Mouse (Mus musculus) CH12.LX (cell line): Measurements from ENCODE around the gene Tas2r143.

Experiments
- MAX ChIP-seq: IDR thresholded peaks from 2 replicates; pipeline ENCODE4 v1.6.1; 2011; ENCODE audit warnings: low read length, improper control_type of control experiment
- POLR2A ChIP-seq: IDR thresholded peaks from 2 replicates; pipeline ENCODE4 v1.6.1; 2011; ENCODE audit warnings: low read depth, mild to moderate bottlenecking, improper control_type of control experiment, low read length
- ZNF384 ChIP-seq: IDR thresholded peaks from 2 replicates; pipeline ENCODE4 v1.6.1; 2012; ENCODE audit warnings: low read depth, low read length, improper control_type of control experiment, inconsistent platforms

GRCm38 (mm10) chr6:42385635-42386034 is 14.4 kb upstream of the Tas2r143 start:
- TF ChIP-seq POLR2A, result no peak
- TF ChIP-seq ZNF384, result no peak
- no peak for TF ChIP-seq MAX
